Mouse (Mus musculus): ENCODE measurements around the gene Fgfrl1. TPM values are rescaled to one million over a fixed set of nuclear protein-coding genes. Genes with fewer than 3 reads are reported as not detected.

The Fgfrl1 gene
- total and polyA plus RNA-seq, 3 experiments: 17.6 to 36.5 (median 21.6) TPM

GRCm38 (mm10) chr5:108680871-108681270 lies 11.3 kb upstream of the Fgfrl1 start:
- TF ChIP-seq CTCF (IDR thresholded peaks at IDR 0.05) (no peak), EP300 (IDR thresholded peaks at IDR 0.05; ENCODE audit: insufficient read depth, low read depth, low read length) (no peak), POLR2A (IDR thresholded peaks at IDR 0.05; ENCODE audit: insufficient read depth, low read depth, low read length) (no peak)
- no peak overlapping the region for H3K4me3 ChIP-seq
- no peaks in the 10 kb centered on the region for H3K79me2 ChIP-seq (replicated peaks; ENCODE audit: control insufficient read depth, insufficient read depth, low read length)
- peaks cover 2% of the 10 kb centered on the region; the same call in 1 of the 2 replicates for H3K4me1 ChIP-seq (ENCODE audit: control insufficient read depth, insufficient read depth, low read length)
- no peaks in the 10 kb centered on the region for H3K36me3 ChIP-seq (ENCODE audit: control insufficient read depth, insufficient read depth, low read length)
- 93% methylated on average over 6 of the region's 6 CpGs for WGBS
- no peak overlapping the region for H3K27ac ChIP-seq
- H3K27me3 ChIP-seq (ENCODE audit: control insufficient read depth, insufficient read depth, low read length): no peaks in the 10 kb centered on the region
- intact Hi-C loops (cut with DNase I): no loop called here
- no peak for DNase-seq
- no peak overlapping the region for H3K9ac ChIP-seq (ENCODE audit: low read depth, low read length)

- Histone ChIP-seq H3K36me3 (ENCODE audit: control insufficient read depth, insufficient read depth, low read length) (no peaks in the 10 kb centered on the region), H3K27me3 (ENCODE audit: control insufficient read depth, insufficient read depth, low read length) (no peaks in the 10 kb centered on the region), H3K4me3 (no peak overlapping the region), H3K27ac (no peak overlapping the region), H3K4me1 (ENCODE audit: control insufficient read depth, insufficient read depth, low read length) (peaks cover 5% of the 10 kb centered on the region), H3K9ac (ENCODE audit: low read depth, low read length) (no peak overlapping the region), H3K79me2 (replicated peaks; ENCODE audit: control insufficient read depth, insufficient read depth, low read length) (no peaks in the 10 kb centered on the region)
- no peak for TF ChIP-seq POLR2A (IDR thresholded peaks at IDR 0.05; ENCODE audit: insufficient read depth, low read depth, low read length)
- no peak for TF ChIP-seq EP300 (IDR thresholded peaks at IDR 0.05; ENCODE audit: insufficient read depth, low read depth, low read length)
- TF ChIP-seq CTCF (IDR thresholded peaks at IDR 0.05): no peak
- DNase-seq: no peak
- WGBS: 75% methylated on average over 5 of the region's 5 CpGs
- intact Hi-C loops (cut with DNase I): no loop called here
Measured at GRCm38 (mm10) chr5:108689091-108689490, 3.1 kb upstream of the Fgfrl1 start.

GRCm38 (mm10) chr5:108691152-108691551 lies 1.0 kb upstream of the Fgfrl1 start:
- no peaks in the 10 kb centered on the region for H3K27me3 ChIP-seq (ENCODE audit: control insufficient read depth, insufficient read depth, low read length)
- intact Hi-C loops (cut with DNase I): no loop called here
- whole genome bisulfite sequencing: 70% methylated on average over 4 of the region's 4 CpGs
- DNase-seq: no peak
- H3K9ac ChIP-seq (ENCODE audit: low read depth, low read length): no peak overlapping the region
- H3K27ac ChIP-seq: no peak overlapping the region
- H3K4me1 ChIP-seq (ENCODE audit: control insufficient read depth, insufficient read depth, low read length): peaks cover 5% of the 10 kb centered on the region
- H3K36me3 ChIP-seq (ENCODE audit: control insufficient read depth, insufficient read depth, low read length): no peaks in the 10 kb centered on the region
- H3K79me2 ChIP-seq (replicated peaks; ENCODE audit: control insufficient read depth, insufficient read depth, low read length): no peaks in the 10 kb centered on the region
- TF ChIP-seq CTCF (IDR thresholded peaks at IDR 0.05) (peak; percentile 49), EP300 (IDR thresholded peaks at IDR 0.05; ENCODE audit: insufficient read depth, low read depth, low read length) (no peak), POLR2A (IDR thresholded peaks at IDR 0.05; ENCODE audit: insufficient read depth, low read depth, low read length) (no peak)
- H3K4me3 ChIP-seq: no peak overlapping the region

GRCm38 (mm10) chr5:108693872-108694288 lies 1.7 kb downstream of the Fgfrl1 start:
- under 1% methylated on average over 43 of the region's 43 CpGs for WGBS

GRCm38 (mm10) chr5:108694352-108695261 lies 2.4 kb downstream of the Fgfrl1 start:
- H3K4me3 ChIP-seq: peak overlapping the region; percentile 75
- TF ChIP-seq CTCF (IDR thresholded peaks at IDR 0.05) (no peak), POLR2A (IDR thresholded peaks at IDR 0.05; ENCODE audit: insufficient read depth, low read depth, low read length) (no peak), EP300 (IDR thresholded peaks at IDR 0.05; ENCODE audit: insufficient read depth, low read depth, low read length) (no peak)
- peaks cover 5% of the 10 kb centered on the region for H3K4me1 ChIP-seq (ENCODE audit: control insufficient read depth, insufficient read depth, low read length)
- 2% methylated on average over 97 of the region's 99 CpGs for WGBS
- H3K79me2 ChIP-seq (replicated peaks; ENCODE audit: control insufficient read depth, insufficient read depth, low read length): no peaks in the 10 kb centered on the region
- DNase-seq: peak; percentile 53 to 56
- H3K9ac ChIP-seq (ENCODE audit: low read depth, low read length): peak overlapping the region; percentile 54
- H3K27ac ChIP-seq: peak overlapping the region; percentile 45
- H3K36me3 ChIP-seq (ENCODE audit: control insufficient read depth, insufficient read depth, low read length): no peaks in the 10 kb centered on the region
- no peaks in the 10 kb centered on the region for H3K27me3 ChIP-seq (ENCODE audit: control insufficient read depth, insufficient read depth, low read length)
- intact Hi-C loops (cut with DNase I): no loop called here

More at GRCm38 (mm10) chr5:108693872-108694288, 1.7 kb downstream of the Fgfrl1 start:
- H3K27ac ChIP-seq: no peak overlapping the region; the same call in 1 of the 2 replicates
- intact Hi-C loops (cut with DNase I): loop anchor here (2.0 kb wide), 2 partner anchors 17 to 65 kb away; partner anchors contain the start of genes Gak and Tmem175
- peak; percentile 88 to 91 for DNase-seq
- no peaks in the 10 kb centered on the region for H3K27me3 ChIP-seq (ENCODE audit: control insufficient read depth, insufficient read depth, low read length)
- no peaks in the 10 kb centered on the region for H3K36me3 ChIP-seq (ENCODE audit: control insufficient read depth, insufficient read depth, low read length)
- no peaks in the 10 kb centered on the region for H3K79me2 ChIP-seq (replicated peaks; ENCODE audit: control insufficient read depth, insufficient read depth, low read length)
- TF ChIP-seq EP300 (IDR thresholded peaks at IDR 0.05; ENCODE audit: insufficient read depth, low read depth, low read length) (no peak), CTCF (IDR thresholded peaks at IDR 0.05) (no peak), POLR2A (IDR thresholded peaks at IDR 0.05; ENCODE audit: insufficient read depth, low read depth, low read length) (no peak)
- H3K4me1 ChIP-seq (ENCODE audit: control insufficient read depth, insufficient read depth, low read length): peaks cover 5% of the 10 kb centered on the region
- H3K9ac ChIP-seq (ENCODE audit: low read depth, low read length): peak overlapping the region; percentile 92
- H3K4me3 ChIP-seq: peak overlapping the region; percentile 75

GRCm38 (mm10) chr5:108695861-108696260 lies 3.7 kb downstream of the Fgfrl1 start:
- WGBS: 93% methylated on average over 12 of the region's 12 CpGs
- Histone ChIP-seq H3K79me2 (replicated peaks; ENCODE audit: control insufficient read depth, insufficient read depth, low read length) (no peaks in the 10 kb centered on the region), H3K9ac (ENCODE audit: low read depth, low read length) (no peak overlapping the region), H3K27ac (no peak overlapping the region), H3K27me3 (ENCODE audit: control insufficient read depth, insufficient read depth, low read length) (no peaks in the 10 kb centered on the region), H3K4me1 (ENCODE audit: control insufficient read depth, insufficient read depth, low read length) (peaks cover 5% of the 10 kb centered on the region), H3K36me3 (ENCODE audit: control insufficient read depth, insufficient read depth, low read length) (no peaks in the 10 kb centered on the region), H3K4me3 (no peak overlapping the region)
- DNase-seq: no peak
- no peak for TF ChIP-seq POLR2A (IDR thresholded peaks at IDR 0.05; ENCODE audit: insufficient read depth, low read depth, low read length)
- intact Hi-C loops (cut with DNase I): no loop called here

Data from heart, adult 2 months (tissue).